Mouse (Mus musculus) MEL (cell line): Measurements from ENCODE around the gene Tbc1d20. TPM values are rescaled to one million over a fixed set of nuclear protein-coding genes. Genes with fewer than 3 reads are reported as not detected.

ENCODE experiments used
- DNase-seq: peaks from one replicate; pipeline ENCODE4 v3.0.0; 2011; ENCODE audit warnings: low read depth, low spot score
- H3K27ac ChIP-seq: 2 replicates; pipeline ENCODE4 v1.5.1; 2012; ENCODE audit warnings: low read depth, mild to moderate bottlenecking, control low read depth, low read length, moderate library complexity; ENCODE audit not compliant: control insufficient read depth
- H3K27me3 ChIP-seq, 2 experiments: fragments of 150-350 bp in 1 of 2; sonication (generic) in 1 of 2; 2 replicates each; pipeline ENCODE4 v1.6.1; 2012; ENCODE audit warnings: low read length in 2 of 2, mild to moderate bottlenecking in 2 of 2, improper control_type of control experiment in 1 of 2, moderate library complexity in 1 of 2; ENCODE audit not compliant: insufficient read depth in 2 of 2, control insufficient read depth in 1 of 2
- H3K36me3 ChIP-seq, 2 experiments: 2 replicates each; pipeline ENCODE4 v1.6.1; 2012 to 2014; ENCODE audit warnings: low read length in 2 of 2, improper control_type of control experiment in 1 of 2, inconsistent platforms in 1 of 2, mild to moderate bottlenecking in 1 of 2; ENCODE audit not compliant: insufficient read depth in 2 of 2, control insufficient read depth in 1 of 2
- H3K4me1 ChIP-seq, 2 experiments: fragments of 150-350 bp in 1 of 2; sonication (generic) in 1 of 2; 2 replicates each; pipeline ENCODE4 v1.6.1; 2012; ENCODE audit warnings: low read length in 2 of 2, improper control_type of control experiment in 1 of 2, mild to moderate bottlenecking in 1 of 2; ENCODE audit not compliant: insufficient read depth in 2 of 2, control insufficient read depth in 1 of 2
- H3K4me3 ChIP-seq, 2 experiments: fragments of 150-350 bp in 1 of 2; sonication (generic) in 1 of 2; 2 replicates each; pipeline ENCODE4 v1.5.1; 2012; ENCODE audit warnings: low read depth in 2 of 2, low read length in 2 of 2, mild to moderate bottlenecking in 2 of 2, moderate library complexity in 2 of 2, control low read depth in 1 of 2, improper control_type of control experiment in 1 of 2; ENCODE audit not compliant: control insufficient read depth in 1 of 2, insufficient read depth in 1 of 2
- H3K79me2 ChIP-seq: 2 replicates; pipeline ENCODE4 v1.6.1; 2012; ENCODE audit warnings: mild to moderate bottlenecking, low read length, moderate library complexity; ENCODE audit not compliant: control insufficient read depth, poor library complexity, insufficient read depth
- H3K9ac ChIP-seq: 2 replicates; pipeline ENCODE4 v1.6.1; 2012; ENCODE audit warnings: low read depth, mild to moderate bottlenecking, control low read depth, low read length, moderate library complexity; ENCODE audit not compliant: control insufficient read depth, poor library complexity, severe bottlenecking
- H3K9me3 ChIP-seq: fragments of 150-350 bp; sonication (generic); replicated peaks from 2 replicates; pipeline ENCODE4 v1.6.1; 2012; ENCODE audit warnings: mild to moderate bottlenecking, low read length, improper control_type of control experiment, moderate library complexity; ENCODE audit not compliant: insufficient read depth
- BHLHE40 ChIP-seq: IDR thresholded peaks from 2 replicates; pipeline ENCODE4 v1.6.1; 2012; ENCODE audit warnings: low read depth, mild to moderate bottlenecking, inconsistent platforms, low read length, improper control_type of control experiment, borderline replicate concordance
- CHD1 ChIP-seq: IDR thresholded peaks from 2 replicates; pipeline ENCODE4 v1.6.1; 2012; ENCODE audit warnings: low read depth, mild to moderate bottlenecking, inconsistent platforms, low read length, improper control_type of control experiment
- CTCF ChIP-seq, 3 experiments: IDR thresholded peaks in 2 of 3; conservative IDR thresholded peaks in 1 of 3; 2 replicates each; pipeline ENCODE4 v1.5.1; 2011 to 2012; ENCODE audit warnings: low read length in 3 of 3, low read depth in 2 of 3, mild to moderate bottlenecking in 2 of 3, improper control_type of control experiment in 1 of 3, inconsistent platforms in 1 of 3, mixed read lengths in 1 of 3, moderate library complexity in 1 of 3; ENCODE audit not compliant: control insufficient read depth in 1 of 3, insufficient read depth in 1 of 3, poor library complexity in 1 of 3, severe bottlenecking in 1 of 3
- E2F4 ChIP-seq: IDR thresholded peaks from 2 replicates; pipeline ENCODE4 v1.6.1; 2011; ENCODE audit warnings: low read depth, low read length, improper control_type of control experiment, borderline replicate concordance
- ELF1 ChIP-seq: IDR thresholded peaks from 2 replicates; pipeline ENCODE4 v1.6.1; 2014; ENCODE audit warnings: low read depth, mild to moderate bottlenecking, inconsistent platforms, low read length, improper control_type of control experiment, moderate library complexity
- EP300 ChIP-seq, 2 experiments: IDR thresholded peaks; 2 replicates each; pipeline ENCODE4 v1.6.1; 2011; ENCODE audit warnings: improper control_type of control experiment in 2 of 2, low read length in 2 of 2, low read depth in 1 of 2, mild to moderate bottlenecking in 1 of 2
- GABPA ChIP-seq: IDR thresholded peaks from 2 replicates; pipeline ENCODE4 v1.6.1; 2012; ENCODE audit warnings: low read depth, mild to moderate bottlenecking, inconsistent platforms, low read length, improper control_type of control experiment, moderate library complexity
- GATA1 ChIP-seq: IDR thresholded peaks from 2 replicates; pipeline ENCODE4 v1.6.1; 2011; ENCODE audit warnings: low read depth, low read length, improper control_type of control experiment
- JUND ChIP-seq: IDR thresholded peaks from 2 replicates; pipeline ENCODE4 v1.6.1; 2011; ENCODE audit warnings: low read depth, mild to moderate bottlenecking, improper control_type of control experiment, low read length
- MAX ChIP-seq: IDR thresholded peaks from 2 replicates; pipeline ENCODE4 v1.6.1; 2011; ENCODE audit warnings: low read length, improper control_type of control experiment
- MAZ ChIP-seq: IDR thresholded peaks from 2 replicates; pipeline ENCODE4 v1.6.1; 2012; ENCODE audit warnings: low read depth, mild to moderate bottlenecking, inconsistent platforms, low read length, improper control_type of control experiment
- MEF2A ChIP-seq: IDR thresholded peaks from 2 replicates; pipeline ENCODE4 v1.6.1; 2014; ENCODE audit warnings: low read depth, mild to moderate bottlenecking, inconsistent platforms, low read length, improper control_type of control experiment; ENCODE audit not compliant: poor library complexity, insufficient replicate concordance, severe bottlenecking; ENCODE audit errors: extremely low read depth
- MYB ChIP-seq: IDR thresholded peaks from 2 replicates; pipeline ENCODE4 v1.6.1; 2011; ENCODE audit warnings: mild to moderate bottlenecking, low read depth, low read length, improper control_type of control experiment
- NRF1 ChIP-seq: IDR thresholded peaks from 2 replicates; pipeline ENCODE4 v1.6.1; 2014; ENCODE audit warnings: low read depth, mild to moderate bottlenecking, inconsistent platforms, low read length, improper control_type of control experiment, moderate library complexity; ENCODE audit not compliant: poor library complexity, insufficient read depth, severe bottlenecking
- POLR2A ChIP-seq, 2 experiments: IDR thresholded peaks; 2 replicates each; pipeline ENCODE4 v1.6.1; 2011 to 2012; ENCODE audit warnings: low read length in 2 of 2, mild to moderate bottlenecking in 2 of 2, control low read depth in 1 of 2, improper control_type of control experiment in 1 of 2, low read depth in 1 of 2, moderate library complexity in 1 of 2; ENCODE audit not compliant: control insufficient read depth in 1 of 2, insufficient read depth in 1 of 2, poor library complexity in 1 of 2
- POLR2AphosphoS2 ChIP-seq: IDR thresholded peaks from 2 replicates; pipeline ENCODE4 v1.6.1; 2011; ENCODE audit warnings: low read length, improper control_type of control experiment
- POLR2AphosphoS5 ChIP-seq: IDR thresholded peaks from 2 replicates; pipeline ENCODE4 v1.6.1; 2012; ENCODE audit warnings: low read depth, borderline replicate concordance, mild to moderate bottlenecking, inconsistent platforms, low read length, moderate library complexity, mixed read lengths
- RCOR1 ChIP-seq: IDR thresholded peaks from 2 replicates; pipeline ENCODE4 v1.6.1; 2012; ENCODE audit warnings: low read depth, mild to moderate bottlenecking, inconsistent platforms, low read length, improper control_type of control experiment
- SMC3 ChIP-seq: IDR thresholded peaks from 2 replicates; pipeline ENCODE4 v1.6.1; 2011; ENCODE audit warnings: low read depth, low read length, improper control_type of control experiment
- TAL1 ChIP-seq: IDR thresholded peaks from 2 replicates; pipeline ENCODE4 v1.6.1; 2012; ENCODE audit warnings: mild to moderate bottlenecking, inconsistent platforms, low read length, moderate library complexity, mixed read lengths
- TBP ChIP-seq: IDR thresholded peaks from 2 replicates; pipeline ENCODE4 v1.8.0; 2011; ENCODE audit warnings: low read depth, low read length, improper control_type of control experiment
- UBTF ChIP-seq: IDR thresholded peaks from 2 replicates; pipeline ENCODE4 v1.6.1; 2012; ENCODE audit warnings: low read depth, mild to moderate bottlenecking, inconsistent platforms, low read length, improper control_type of control experiment, moderate library complexity, borderline replicate concordance; ENCODE audit not compliant: insufficient read depth
- USF1 ChIP-seq: IDR thresholded peaks from 2 replicates; pipeline ENCODE4 v1.6.1; 2014; ENCODE audit warnings: low read depth, mild to moderate bottlenecking, inconsistent platforms, low read length, improper control_type of control experiment, moderate library complexity
- ZKSCAN1 ChIP-seq: IDR thresholded peaks from 2 replicates; pipeline ENCODE4 v1.6.1; 2012; ENCODE audit warnings: low read depth, mild to moderate bottlenecking, inconsistent platforms, low read length, improper control_type of control experiment, moderate library complexity
- ZMIZ1 ChIP-seq: IDR thresholded peaks from 2 replicates; pipeline ENCODE4 v1.6.1; 2012; ENCODE audit warnings: low read depth, mild to moderate bottlenecking, inconsistent platforms, low read length, improper control_type of control experiment, moderate library complexity
- polyA plus RNA-seq, 2 experiments: library from polyadenylated mRNA; stranded (reverse) in 1 of 2; unstranded in 1 of 2; fragments of >175 nt in 1 of 2; fragments of >200 nt in 1 of 2; gene quantifications; 2 replicates each; pipeline versions ENCODE4 v1.2.1 to v1.2.4; 2012; ENCODE audit warnings: low replicate concordance in 2 of 2, low read depth in 1 of 2; ENCODE audit not compliant: insufficient read length in 2 of 2, insufficient read depth in 1 of 2, missing spikeins in 1 of 2
- total RNA-seq: library from RNA; depleted of rRNA; stranded (reverse); fragments of 300-350 nt; gene quantifications from 2 replicates; pipeline ENCODE4 v1.2.3, GENCODE M21; 2012

Tbc1d20 gene
- total and polyA plus RNA-seq, 3 experiments, result 19.6 to 31.4 TPM; not detected in 1

- peak; percentile 91 for TF ChIP-seq POLR2AphosphoS2
- no peak for TF ChIP-seq E2F4
- TF ChIP-seq ELF1, result peak; percentile 37; the same call in 1 of the 2 replicates
- TF ChIP-seq TBP, result peak; percentile 63; the same call in 1 of the 2 replicates
- peak; percentile 74 for TF ChIP-seq ZMIZ1
- no peak for TF ChIP-seq ZKSCAN1
- no peak for TF ChIP-seq TAL1
- peak; percentile 56; the same call in 1 of the 2 replicates for TF ChIP-seq CHD1
- no peak for TF ChIP-seq MEF2A
- peak; percentile 94 for TF ChIP-seq JUND
- TF ChIP-seq EP300 (IDR thresholded peaks at IDR 0.05; ENCODE audit: low read depth in 1 of 2, low read length in 2 of 2), result peak in 1 of 2 experiments; percentile 67; a peak in 1 of 4 replicates
- 0 out of 2 replicates have a peak, but pooled peaks have one; percentile 20 for TF ChIP-seq BHLHE40
Observed at GRCm38 (mm10) chr2:152343329-152344213, 49.9 kb downstream of the Tbc1d20 start, which contains the start of gene Trib3 (continued).

- H3K4me1 ChIP-seq, result peaks cover 24 to 65% of the 10 kb centered on the region in 2 experiments
- peaks cover 33% of the 10 kb centered on the region for H3K79me2 ChIP-seq
- peak; percentile 83 for DNase-seq
- peak overlapping the region; percentile 92 for H3K27ac ChIP-seq
- H3K4me3 ChIP-seq, result peak overlapping the region; percentile 56 to 91
- TF ChIP-seq MYB, result no peak
- TF ChIP-seq ZMIZ1, result no peak
- no peak for TF ChIP-seq ZKSCAN1
- TF ChIP-seq MEF2A, result no peak
- TF ChIP-seq E2F4, result no peak
- no peak for TF ChIP-seq NRF1
- TF ChIP-seq TBP, result no peak
- TF ChIP-seq GABPA, result no peak
- TF ChIP-seq POLR2A (IDR thresholded peaks at IDR 0.05; ENCODE audit: control insufficient read depth in 1 of 2, insufficient read depth in 1 of 2, low read depth in 1 of 2, low read length in 2 of 2, poor library complexity in 1 of 2), result no peak
- TF ChIP-seq SMC3, result no peak
- no peak for TF ChIP-seq GATA1
- no peak for TF ChIP-seq POLR2AphosphoS5
- TF ChIP-seq EP300 (IDR thresholded peaks at IDR 0.05; ENCODE audit: low read depth in 1 of 2, low read length in 2 of 2), result no peak
- no peak for TF ChIP-seq USF1
- TF ChIP-seq UBTF, result no peak
- no peak for TF ChIP-seq JUND
- no peak for TF ChIP-seq RCOR1
- TF ChIP-seq MAX, result no peak
- TF ChIP-seq CTCF (IDR thresholded peaks at IDR 0.05 in 2 of 3, conservative IDR thresholded peaks at IDR 0.05 in 1 of 3; ENCODE audit: control insufficient read depth in 1 of 3, insufficient read depth in 1 of 3, low read depth in 2 of 3, low read length in 3 of 3, poor library complexity in 1 of 3, severe bottlenecking in 1 of 3), result no peak
- no peak for TF ChIP-seq MAZ
- H3K27me3 ChIP-seq, result no peaks in the 10 kb centered on the region
- no peaks in the 10 kb centered on the region for H3K9me3 ChIP-seq
- H3K36me3 ChIP-seq, result peaks cover 14 to 65% of the 10 kb centered on the region in 2 experiments; a peak in 3 of 4 replicates
- peak overlapping the region; percentile 84 for H3K9ac ChIP-seq
Observed at GRCm38 (mm10) chr2:152344361-152344760, 50.7 kb downstream of the Tbc1d20 start.
